ENCODE assay signal across 8 mouse cellular contexts in the genomic region with DNA sequence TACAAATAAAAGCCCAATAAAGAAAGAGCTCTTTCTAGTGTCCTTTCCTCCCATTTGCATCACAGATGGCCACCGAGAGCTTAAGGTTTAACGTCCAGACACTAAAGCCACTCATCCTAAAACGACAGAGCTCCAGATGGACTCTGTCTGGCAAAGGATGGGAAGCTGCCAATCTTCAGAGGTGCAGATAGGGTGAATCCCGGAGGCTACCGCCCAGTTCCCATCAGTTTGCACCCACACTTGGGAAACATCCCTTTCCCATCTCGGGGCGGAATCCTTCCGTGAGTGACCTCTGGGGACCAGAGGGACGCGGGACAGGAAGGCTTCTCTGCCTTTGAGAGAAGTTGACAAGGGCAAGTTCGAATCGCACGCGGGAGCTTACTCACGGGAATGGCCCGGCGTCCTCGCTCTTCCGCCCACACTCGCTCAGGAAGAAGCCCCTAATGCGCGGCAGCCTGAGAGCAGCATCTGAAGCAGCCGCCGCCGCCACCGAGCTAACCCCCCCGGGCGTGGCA. TPM values are rescaled to one million over a fixed set of nuclear protein-coding genes. Genes with fewer than 3 reads are reported as not detected.
DNase-seq lines count a peak whose midpoint lies in the region; ATAC-seq and TF ChIP-seq lines count a peak whose summit lies in the region.

No protein-coding gene starts in this region.

- no peaks in the 10 kb centered on the region for H3K9me3 ChIP-seq in liver, embryonic 12.5 days (replicated peaks)

- H3K4me2 ChIP-seq in liver, embryonic 12.5 days, result peak overlapping the region; percentile 79

- H3K4me1 ChIP-seq in liver, embryonic 12.5 days, result peaks cover 58% of the 10 kb centered on the region

- peak overlapping the region; percentile 98 for H3K27ac ChIP-seq in gastrocnemius, adult 2 months
- H3K27ac ChIP-seq in liver, embryonic 12.5 days, result peak overlapping the region; percentile 89

- DNase-seq in gastrocnemius, adult 2 months, result no peak
- no peak for DNase-seq in gastrocnemius, adult 8-10 months (ENCODE audit: low spot score in 2 of 2)
- DNase-seq in 3134 (ENCODE audit: extremely low read depth, insufficient read length, low spot score), result peak; percentile 91
- no peak for DNase-seq in embryo, embryonic 10 days (ENCODE audit: low spot score)
- no peak for DNase-seq in adrenal gland, adult 18-20 months (ENCODE audit: low spot score in 2 of 2)
- DNase-seq in right cerebral cortex, adult 18-20 months, result no peak

- no peak for TF ChIP-seq CTCF in gastrocnemius, adult 2 months (IDR thresholded peaks at IDR 0.05)

- under 1% methylated on average over 28 of the region's 28 CpGs for WGBS in liver, embryonic 12.5 days (ENCODE audit: insufficient replicate concordance)

- ATAC-seq in erythroblast, adult 5-6 weeks (replicated peaks; ENCODE audit: low FRiP score, poor library complexity, severe bottlenecking), result peak; percentile 12
- peak; percentile 27 for ATAC-seq in liver, embryonic 12.5 days

- intact Hi-C loops in gastrocnemius, adult 2 months (cut with DNase I), result loop anchor here (1.0 kb wide), 1 partner anchor 15 kb away; no protein-coding TSS in a partner anchor

- H3K9ac ChIP-seq in liver, embryonic 12.5 days, result peak overlapping the region; percentile 99

- H3K36me3 ChIP-seq in liver, embryonic 12.5 days, result peaks cover 25% of the 10 kb centered on the region

- no peaks in the 10 kb centered on the region for H3K27me3 ChIP-seq in liver, embryonic 12.5 days (replicated peaks)

- peak overlapping the region; percentile 93 for H3K4me3 ChIP-seq in gastrocnemius, adult 2 months
- H3K4me3 ChIP-seq in liver, embryonic 12.5 days, result peak overlapping the region; percentile 96

RNA-seq across cellular contexts. Expression of a gene that starts 0.3 kb away (rescaled TPM):
- 10 to 100 TPM; 72.9 to 83.5 TPM for total RNA-seq in gastrocnemius, adult 2 months (2021)
- 100 to 1,000 TPM in 1 of 4 experiments, 10 to 100 TPM in 3; 60.8 to 110 (median 83.9) TPM for total RNA-seq in gastrocnemius, adult 8-10 months (2022)
- total RNA-seq in erythroblast, adult 5-6 weeks (2015; ENCODE audit: low replicate concordance), result 1,139 and 1,320 TPM in 2 replicates
- total RNA-seq in erythroblast, adult 5-6 weeks (2017; ENCODE audit: low replicate concordance), result 1,424 and 1,593 TPM in 2 replicates
- 56.5 and 59.8 TPM in 2 replicates for polyA plus RNA-seq in liver, embryonic 12.5 days (2016; fragmentation: Nextera tagmentation; extraction: Ambion mirVana)
- total RNA-seq in adrenal gland, adult 18-20 months (2021), result 10 to 100 TPM; 46.3 to 70.8 TPM

RNA-seq across cellular contexts. Expression of a gene that starts 0.4 kb away (rescaled TPM):
- 100 to 1,000 TPM; 130 to 145 TPM for total RNA-seq in gastrocnemius, adult 2 months (2021)
- total RNA-seq in gastrocnemius, adult 8-10 months (2022), result 100 to 1,000 TPM; 117 to 185 (median 147) TPM
- 256 and 272 TPM in 2 replicates for total RNA-seq in erythroblast, adult 5-6 weeks (2015; ENCODE audit: low replicate concordance)
- total RNA-seq in erythroblast, adult 5-6 weeks (2017; ENCODE audit: low replicate concordance), result 236 and 255 TPM in 2 replicates
- 37.5 and 38.4 TPM in 2 replicates for polyA plus RNA-seq in liver, embryonic 12.5 days (2016; fragmentation: Nextera tagmentation; extraction: Ambion mirVana)
- total RNA-seq in adrenal gland, adult 18-20 months (2021), result 10 to 100 TPM; 32.7 to 47.4 TPM

Comparison
In these comparisons a context has a peak if more than half of its experiments do, and no peak if none do; other contexts are left out.
1. RNA of a gene that starts 0.3 kb away (total RNA-seq): 1,139 to 1,593 TPM in erythroblast, adult 5-6 weeks; 60.8 to 110 TPM in gastrocnemius, adult 8-10 months, 72.9 to 83.5 TPM in gastrocnemius, adult 2 months and 46.3 to 70.8 TPM in adrenal gland, adult 18-20 months; every median in the first group is over 10 times any median in the second.